Mouse (Mus musculus) kidney, postnatal 14 days (tissue): ENCODE data around the gene Ube2cbp.

ENCODE experiments used
- DNase-seq: peaks from one replicate; pipeline ENCODE4 v3.0.0; 2022; ENCODE audit warnings: mixed read lengths

Gene Ube2cbp

DNA sequence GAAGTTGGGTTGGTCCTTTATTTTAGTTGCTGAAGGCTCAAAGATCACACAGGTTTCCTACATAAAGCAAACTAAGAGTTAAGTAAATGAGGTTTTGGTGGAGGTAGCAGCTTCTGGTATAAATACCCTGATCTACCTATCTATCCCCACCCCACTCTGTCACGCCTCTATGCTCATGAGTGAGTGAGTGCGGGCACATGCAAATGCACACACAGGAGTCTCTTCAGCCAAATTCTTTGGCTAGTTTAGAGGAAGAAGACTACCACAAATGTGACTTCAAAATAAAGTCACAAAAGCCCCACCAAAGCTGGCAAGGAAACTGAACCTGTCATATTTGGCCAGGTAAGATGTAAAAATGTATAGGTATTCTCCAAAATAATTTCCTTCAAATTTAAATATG, 149.1 kb downstream of the Ube2cbp start:
- no peak for DNase-seq

DNA sequence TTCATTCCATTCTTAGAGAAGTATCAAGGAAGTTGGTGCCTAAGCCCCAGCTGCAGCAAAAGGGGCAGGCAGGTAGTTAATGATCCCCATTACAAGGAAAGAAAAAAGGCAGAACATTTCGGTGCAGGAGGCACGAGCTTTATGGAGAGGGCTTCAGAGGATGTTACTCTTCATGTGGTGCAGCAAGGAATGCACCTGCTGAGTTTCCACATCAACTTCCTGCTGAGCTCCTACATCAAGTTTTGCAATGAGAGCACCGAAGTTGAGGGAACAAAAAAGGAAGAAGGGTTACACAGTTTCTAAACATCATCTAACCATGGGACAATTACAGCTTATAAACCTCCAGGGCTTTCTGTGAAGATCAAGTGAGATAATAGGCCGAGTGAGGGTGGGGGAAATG, 156.1 kb downstream of the Ube2cbp start:
- DNase-seq, result no peak

DNA sequence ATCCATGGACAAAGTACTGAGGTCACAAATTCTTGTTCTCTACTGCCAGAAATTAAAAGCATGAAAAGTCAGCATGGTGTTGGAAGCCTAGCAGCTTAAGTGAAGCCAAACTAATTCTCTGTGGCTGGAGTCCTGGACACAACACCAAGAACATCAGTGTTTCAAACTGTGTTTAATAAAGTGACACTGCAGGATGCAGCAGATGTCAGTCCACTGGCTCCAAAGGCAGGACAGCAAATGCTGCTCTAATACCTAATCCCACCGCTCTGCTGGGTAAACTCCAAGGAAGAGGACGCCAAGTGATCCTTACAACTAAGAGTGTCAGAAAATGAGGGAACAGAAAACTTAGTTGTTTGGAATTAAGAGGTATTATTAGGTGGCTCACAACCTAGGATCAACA, 158.2 kb downstream of the Ube2cbp start:
- DNase-seq, result no peak

DNA sequence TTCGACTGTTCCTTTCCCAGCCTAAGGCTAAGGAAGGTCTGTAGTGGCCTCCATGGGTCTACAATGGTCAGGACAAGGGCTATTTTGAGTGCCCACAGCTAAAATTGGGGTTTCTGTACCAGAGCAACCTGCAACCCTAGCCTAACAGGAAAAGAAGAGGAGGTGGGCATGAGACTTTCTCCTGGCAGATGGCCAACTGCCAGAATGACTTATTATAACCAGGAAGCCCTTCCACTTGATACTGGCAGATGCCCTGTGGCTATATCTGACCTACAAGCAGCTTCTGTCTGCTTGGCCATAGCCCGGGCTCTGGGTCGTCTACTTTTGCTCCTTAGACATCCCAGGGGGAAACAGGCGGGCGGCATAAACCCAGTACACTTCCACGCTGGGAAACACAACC, 163.3 kb downstream of the Ube2cbp start:
- no peak for DNase-seq

DNA sequence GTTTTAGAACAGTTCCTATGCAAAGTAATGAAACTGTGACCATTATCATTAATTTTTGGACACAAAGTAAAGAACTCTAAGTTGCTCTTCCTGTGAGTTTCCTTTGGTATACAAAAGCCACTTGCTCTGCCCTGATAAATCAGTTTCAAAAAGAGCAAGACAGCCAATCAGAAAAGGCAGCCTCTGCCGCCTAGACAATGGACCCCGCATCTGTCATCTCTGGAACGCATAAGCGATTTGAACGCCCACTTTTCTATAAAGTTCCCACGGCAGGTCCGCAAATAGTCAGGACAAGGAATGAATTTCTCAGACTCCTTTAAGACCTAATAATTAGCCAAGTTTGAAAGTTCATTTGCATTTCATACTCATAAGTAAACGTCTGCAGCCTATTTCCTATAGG, 166.2 kb downstream of the Ube2cbp start:
- no peak for DNase-seq

DNA sequence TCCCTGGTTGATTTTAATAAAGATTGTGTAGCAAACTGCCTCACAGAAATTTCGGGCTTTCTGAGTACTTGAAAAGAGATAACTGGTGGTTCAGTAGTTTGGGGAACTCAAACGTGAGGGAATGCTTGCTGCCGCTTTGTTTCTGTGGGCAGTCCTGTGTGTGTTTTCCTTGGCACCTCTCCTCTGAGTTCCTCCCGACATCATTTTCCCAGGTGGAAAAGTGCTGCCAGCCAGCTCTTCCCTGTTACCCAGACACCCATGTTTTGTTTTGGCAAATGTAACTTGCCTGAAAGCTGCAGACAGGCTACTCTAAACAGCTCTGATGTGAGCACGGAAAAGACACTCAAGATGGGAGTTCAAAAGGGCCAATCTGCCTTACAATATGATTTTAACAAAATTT, 166.6 kb downstream of the Ube2cbp start:
- DNase-seq, result no peak

DNA sequence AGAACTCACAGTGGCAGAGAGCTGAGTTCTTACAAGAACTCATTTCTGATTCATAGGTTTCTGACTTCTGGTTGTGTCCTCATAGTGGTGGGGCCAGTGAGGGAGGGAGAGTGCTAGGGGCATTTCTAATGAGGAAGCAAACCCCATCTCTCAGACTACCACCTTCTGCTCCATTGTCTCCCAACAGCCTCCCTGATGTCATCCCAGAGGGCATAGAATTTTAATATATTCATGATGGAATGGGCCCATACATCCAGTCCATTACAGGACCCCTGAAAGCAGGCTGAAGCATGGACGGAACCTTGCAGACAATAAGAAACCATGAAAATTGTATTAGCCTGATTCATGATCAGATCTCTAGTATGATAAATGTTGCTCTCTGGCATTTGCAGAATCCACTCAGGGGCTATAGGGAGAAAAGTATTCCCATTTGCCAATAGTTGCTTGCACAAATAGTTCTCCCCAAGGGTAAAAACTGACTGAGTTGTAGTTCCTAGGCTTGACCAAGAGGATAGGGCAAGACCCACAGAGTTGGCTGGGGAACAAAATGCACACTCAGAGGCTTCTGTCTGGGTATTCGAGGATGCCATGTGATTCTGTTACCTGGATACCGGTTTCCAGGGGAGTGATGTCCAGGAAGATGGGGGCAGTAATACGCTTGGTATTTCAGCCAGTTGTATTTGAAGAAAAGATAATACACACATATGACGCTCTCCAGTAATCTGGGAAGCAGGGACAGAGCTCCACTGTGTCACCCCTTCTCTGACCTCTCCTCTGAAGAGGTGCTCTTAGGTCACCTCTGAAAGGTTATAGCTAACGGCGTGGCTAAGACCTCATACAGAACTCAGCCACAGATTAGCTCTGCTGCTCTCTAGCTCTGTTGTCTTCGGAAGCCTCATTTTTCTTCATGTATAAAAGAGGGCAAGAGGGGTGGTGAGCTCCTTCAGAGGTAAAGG, 167.8 kb downstream of the Ube2cbp start:
- DNase-seq, result no peak

DNA sequence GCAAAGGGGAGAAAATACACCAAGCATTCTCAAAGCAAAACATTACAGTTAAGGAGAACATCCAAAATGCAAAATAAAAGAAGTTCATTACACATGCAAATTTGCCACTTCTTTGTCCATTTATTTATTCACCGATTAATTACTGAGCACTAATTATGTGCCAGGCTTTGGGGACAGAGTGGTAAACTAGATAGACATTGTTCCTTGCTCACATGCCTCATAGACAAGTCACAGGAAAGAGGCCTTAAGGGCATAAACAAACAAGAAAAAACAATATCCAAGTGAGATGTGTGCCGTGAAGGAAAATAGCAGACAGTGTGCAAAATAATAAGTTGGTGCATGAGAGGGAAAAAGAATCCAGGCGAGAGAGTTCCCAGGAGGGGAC, 177.2 kb downstream of the Ube2cbp start:
- no peak for DNase-seq

DNA sequence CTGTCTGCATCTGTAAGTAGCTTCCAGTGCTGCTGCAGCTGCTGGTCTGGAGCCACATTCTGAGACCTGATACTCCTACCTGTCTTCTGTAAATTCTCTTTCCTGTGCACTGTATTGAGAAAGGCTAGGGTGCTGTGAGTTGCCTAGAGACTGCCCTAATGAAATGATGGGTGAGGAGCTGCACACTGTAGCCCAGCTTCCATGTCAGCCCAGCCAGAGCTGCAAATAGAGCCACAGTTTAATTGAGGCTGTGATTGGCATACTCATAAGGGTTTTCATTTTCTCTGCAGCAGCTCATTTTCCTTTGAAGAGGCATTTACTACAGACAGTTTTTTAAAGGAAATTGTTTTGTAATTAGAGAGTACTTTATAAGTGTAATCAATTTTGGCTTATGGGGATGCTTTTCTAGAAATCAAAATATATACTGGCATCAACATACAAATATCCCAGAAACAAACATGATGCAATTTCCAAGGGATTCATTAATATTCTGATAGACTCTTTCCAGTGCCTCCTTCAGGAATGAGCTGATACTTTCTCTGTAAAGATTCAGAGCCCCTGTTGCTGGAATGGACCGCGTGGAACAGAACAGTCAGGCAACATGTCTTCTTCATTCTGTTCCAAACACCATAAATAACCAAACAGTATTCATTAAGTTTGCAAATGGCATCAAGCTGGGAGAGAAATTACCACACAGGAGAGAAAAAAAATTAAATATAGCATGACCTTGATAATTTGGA, 177.8 kb downstream of the Ube2cbp start:
- no peak for DNase-seq

DNA sequence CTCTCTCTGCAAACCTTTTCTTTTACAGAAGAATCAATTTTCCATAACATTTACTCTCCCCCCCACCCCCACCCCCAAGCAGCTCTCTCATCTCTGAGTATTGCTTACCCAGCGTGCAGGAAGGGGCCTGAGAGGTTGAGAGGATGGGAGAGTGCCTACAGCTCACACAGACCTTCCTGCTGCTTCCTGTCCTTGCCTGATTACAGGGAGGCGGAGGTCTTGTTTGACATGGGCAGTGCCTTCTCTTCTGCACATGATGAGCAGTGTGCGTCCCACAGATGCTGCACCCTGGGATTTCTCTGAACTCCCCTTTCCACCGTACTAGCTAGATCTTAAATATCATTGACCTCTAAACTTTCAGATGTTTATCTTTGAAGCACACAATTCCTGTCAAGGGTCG, 182.2 kb downstream of the Ube2cbp start:
- DNase-seq, result no peak

DNA sequence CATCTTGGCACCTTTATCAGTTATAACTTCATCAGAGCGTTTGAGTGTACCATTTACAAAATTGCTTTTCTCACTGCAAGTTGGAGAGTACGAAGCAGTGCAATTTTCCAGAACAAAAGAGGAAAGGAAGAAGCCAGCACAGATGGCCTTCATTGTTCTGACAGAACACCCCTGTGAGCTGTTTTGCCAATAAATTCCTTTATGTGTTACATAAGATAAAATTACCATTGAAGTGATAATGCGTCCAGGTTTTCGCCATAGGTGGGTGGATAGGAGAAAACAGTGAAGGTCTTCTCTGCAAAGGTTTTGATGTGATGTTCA, 183.6 kb downstream of the Ube2cbp start:
- no peak for DNase-seq

DNA sequence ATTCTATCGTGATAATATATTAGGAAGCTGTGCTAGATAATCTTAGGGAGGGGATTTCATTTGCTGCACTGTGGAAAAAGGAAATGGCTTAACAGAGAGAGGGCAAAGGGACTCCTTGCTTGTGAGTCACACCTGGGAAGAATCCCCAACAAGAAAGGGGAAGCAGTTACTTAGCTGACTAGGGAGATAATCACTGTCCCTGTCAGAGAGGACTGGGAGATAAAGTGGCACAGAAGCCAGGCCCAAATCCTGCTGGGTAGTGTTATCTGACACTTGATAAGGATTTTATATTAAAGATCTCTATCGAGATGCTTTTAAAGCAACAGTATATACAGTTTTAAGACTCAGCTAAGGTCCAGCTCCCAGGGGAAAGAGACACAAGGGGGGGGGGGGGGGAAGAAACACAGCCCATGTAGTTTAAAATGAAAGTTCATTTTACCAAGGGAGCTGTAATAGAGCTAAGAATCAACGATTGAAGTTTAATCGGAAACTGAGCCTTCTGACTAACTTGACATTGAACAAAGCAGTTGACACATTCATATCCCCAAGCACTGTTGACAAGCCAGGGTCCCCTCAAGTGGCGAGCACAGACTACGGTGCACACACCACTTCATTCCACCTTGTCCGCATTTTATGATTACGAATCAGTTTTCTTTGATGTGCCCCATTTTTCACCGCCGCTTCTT, 184.1 kb downstream of the Ube2cbp start:
- no peak for DNase-seq

DNA sequence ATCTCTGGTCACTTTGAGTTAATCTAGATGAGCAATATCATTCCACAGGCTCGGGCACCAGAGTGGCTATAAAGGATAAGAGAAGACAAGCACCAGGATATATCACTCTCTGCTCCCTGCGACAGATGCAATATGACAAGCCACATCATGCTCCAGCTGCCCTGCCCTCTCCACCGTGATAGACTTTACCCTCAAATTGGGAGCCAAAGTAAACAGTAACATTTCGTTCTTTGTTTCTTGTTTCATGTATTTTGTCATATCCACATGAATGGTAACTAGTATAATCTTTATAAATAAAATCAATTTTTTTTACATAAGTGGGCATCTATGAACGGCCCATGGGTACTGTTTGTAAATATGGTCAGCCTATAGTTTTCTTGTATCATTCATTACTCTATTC, 195.2 kb downstream of the Ube2cbp start:
- DNase-seq, result no peak

DNA sequence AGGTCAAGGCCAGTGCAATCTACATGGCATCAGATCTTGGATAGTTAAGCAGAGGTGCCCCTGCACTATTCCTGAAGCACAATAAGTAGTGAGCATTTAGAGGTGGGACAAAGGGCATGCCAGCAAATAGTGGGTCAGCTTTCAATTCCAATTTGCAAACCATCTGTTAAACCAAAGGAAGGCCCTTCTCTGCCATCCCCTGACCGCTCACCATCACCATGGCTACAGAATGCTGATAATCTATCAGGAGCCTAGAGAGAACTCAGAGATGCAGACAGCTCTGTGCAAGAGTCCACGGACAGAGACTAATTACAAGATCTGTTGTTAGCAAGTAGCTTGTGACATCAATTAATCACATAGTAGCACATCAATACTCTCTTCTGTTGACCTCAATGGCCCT, 198.1 kb downstream of the Ube2cbp start:
- no peak for DNase-seq
